Mouse (Mus musculus): ENCODE data around the gene Hepacam. TPM values are rescaled to one million over a fixed set of nuclear protein-coding genes. Genes with fewer than 3 reads are reported as not detected.
A peak's percentile ranks its signal among the peaks of the same experiment; 100 is the strongest.

Gene Hepacam
- 0.25 and 0.27 TPM in 2 replicates for polyA plus RNA-seq (2012; rRNA removed)

DNA sequence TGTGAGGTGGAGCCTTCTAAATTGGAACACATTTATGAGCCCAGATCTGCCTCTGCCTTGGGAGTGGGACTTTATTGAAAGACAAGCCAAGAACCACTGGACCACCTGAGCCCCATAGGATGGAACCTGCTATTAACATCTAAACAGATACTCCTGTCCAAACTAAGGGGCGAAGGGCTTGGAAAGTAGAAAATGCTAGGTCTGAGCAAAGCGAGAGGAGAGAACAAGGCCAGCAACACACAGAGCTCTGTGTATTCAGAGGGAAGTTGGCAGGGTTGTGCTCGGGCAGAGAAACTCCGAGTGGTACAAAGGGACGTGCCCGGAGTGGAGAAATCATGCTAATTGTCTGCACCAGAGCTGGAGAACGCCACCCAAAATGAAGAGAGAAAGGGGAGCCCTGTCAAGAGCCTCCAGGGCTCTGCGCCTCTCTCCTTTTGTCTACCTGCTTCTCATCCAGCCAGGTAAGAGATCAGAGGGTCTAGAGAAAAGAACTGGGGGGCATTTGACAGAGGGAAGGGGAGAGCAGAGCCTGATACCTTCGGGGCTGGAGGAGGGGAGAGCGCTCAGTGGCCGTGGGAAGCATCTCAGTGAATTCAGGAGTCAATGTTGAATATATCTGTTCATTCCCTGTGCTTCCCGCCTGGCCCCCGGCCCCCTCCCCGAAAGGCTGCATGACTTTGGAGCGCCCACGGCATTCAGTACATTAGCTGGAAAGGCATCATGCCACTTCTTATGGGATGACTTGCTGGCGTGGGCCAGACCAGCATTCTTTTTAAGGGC, at the start of gene Hepacam:
TSS of gene Hepacam (plus strand) at position 51 of the 780 bp plus-strand sequence.
- DNase-seq (ENCODE audit: low read depth, low spot score) = no peak
- 86% methylated on average over 17 of the region's 17 CpGs for WGBS

DNA sequence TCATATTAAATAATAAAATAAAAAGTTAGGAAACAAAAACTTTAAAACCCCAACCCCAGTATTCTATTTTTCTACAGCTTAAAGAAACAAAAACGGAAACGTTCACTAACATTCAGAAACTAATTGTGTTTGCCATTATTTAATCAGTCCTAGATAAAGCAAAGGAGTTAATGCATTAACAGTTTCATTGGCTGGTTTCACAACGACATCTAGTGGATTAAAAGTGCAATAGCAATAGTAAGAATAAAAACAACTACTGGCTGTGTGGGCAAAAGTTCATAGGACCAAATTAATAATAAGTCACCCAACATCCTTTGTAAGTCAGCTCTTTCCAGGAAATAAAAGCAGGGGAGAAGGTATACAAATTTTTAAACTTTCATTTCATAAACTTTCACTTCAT, 37.7 kb upstream of the Hepacam start:
- WGBS = 44% methylated on average over 3 of the region's 3 CpGs
- DNase-seq (ENCODE audit: low read depth, low spot score) = no peak

DNA sequence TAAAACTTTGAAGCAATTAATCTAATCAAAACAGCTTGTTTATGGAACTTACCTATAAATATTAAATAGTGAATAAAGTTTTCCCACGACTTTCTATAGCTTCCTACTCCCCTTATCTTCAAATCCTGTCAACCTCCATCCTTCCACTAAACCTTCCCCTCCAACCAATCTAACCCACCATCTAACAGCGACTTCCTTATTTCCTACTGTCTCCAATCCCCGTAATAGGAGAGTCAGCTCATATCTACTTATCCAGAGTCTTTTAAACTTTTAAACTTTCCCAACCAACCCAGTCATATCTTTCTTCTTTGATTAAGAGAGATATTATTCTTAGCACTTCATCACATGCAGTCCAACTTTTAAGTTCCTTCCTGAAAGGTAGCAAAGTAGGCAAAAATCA, 21.7 kb upstream of the Hepacam start:
- 83% methylated on average over 3 of the region's 3 CpGs for WGBS
- DNase-seq (ENCODE audit: low read depth, low spot score) = no peak

DNA sequence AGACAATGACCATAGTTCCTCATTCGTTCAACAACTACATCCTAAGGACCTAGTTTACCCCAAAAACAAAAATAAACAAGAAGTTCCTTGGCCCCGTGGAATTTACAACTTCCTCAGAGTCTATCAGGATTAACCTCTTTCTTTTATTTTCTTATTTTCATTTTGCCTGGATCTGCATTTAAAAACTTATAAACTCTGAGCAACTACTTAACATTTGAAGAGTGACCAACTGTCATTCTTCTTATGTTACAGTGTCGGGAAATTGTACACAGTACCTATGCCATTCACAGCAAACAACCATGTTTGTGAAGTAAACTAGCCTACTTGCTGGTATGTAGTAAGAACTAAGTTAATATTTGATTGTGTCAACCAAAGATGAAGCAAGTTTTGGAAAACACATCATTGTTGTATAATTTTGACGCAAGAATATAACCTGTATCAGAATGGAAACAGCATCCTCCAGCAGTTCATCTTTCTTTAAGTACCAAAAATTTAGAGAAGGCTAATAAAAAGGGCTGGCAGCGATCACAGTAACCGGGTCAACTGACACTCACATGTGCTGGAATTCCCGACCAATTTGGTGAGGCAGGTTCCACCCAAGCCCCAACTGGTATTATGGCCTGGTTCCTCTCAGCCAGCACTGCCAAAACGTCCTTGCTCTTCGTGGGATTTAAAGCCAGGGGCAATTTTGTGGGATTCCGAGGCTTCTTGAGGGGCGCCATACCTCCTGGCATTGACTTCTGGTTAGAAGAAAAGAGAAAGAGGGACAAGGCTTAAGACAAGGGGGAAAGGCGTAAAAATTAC, 19.8 kb upstream of the Hepacam start:
- no peak for DNase-seq (ENCODE audit: low read depth, low spot score)
- 8% methylated on average over 12 of the region's 12 CpGs for WGBS

DNA sequence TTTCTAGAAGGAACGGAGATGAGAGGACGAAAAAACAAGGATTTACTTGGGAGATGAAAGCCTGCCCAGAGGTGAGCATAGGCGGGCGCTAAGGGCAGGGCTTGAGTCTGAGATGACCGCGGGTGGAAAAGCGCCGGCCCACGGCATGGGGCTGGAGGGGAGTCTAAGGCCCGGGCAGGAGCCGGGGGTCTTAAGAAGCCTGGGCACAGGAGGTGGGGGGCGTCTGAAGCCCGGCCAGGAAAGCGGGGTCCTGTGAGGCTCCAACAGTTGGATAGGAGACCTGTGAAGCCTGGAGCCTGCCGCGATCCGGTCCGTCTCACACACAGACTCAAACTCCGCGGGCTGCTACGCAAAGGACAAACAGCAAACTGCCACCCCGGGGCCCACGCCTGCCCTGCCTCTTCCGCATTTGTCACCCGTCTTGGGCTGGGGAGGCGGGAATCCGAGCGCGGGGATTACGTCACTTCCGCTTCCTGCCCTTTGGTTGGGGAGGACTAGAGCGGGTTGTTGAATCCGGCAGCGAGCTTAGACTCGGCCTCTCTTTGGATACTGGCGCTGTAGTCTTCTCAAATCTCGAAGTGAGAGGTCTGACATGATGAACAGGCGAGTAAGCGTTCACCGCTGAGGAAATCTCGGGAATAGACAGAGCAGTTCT, 19.0 kb upstream of the Hepacam start, which contains the start of gene Ccdc15:
TSS of gene Ccdc15 (minus strand) at position 445 of the 655 bp plus-strand sequence.
- peak; percentile 97 for DNase-seq (ENCODE audit: low read depth, low spot score)
- WGBS = under 1% methylated on average over 41 of the region's 41 CpGs

DNA sequence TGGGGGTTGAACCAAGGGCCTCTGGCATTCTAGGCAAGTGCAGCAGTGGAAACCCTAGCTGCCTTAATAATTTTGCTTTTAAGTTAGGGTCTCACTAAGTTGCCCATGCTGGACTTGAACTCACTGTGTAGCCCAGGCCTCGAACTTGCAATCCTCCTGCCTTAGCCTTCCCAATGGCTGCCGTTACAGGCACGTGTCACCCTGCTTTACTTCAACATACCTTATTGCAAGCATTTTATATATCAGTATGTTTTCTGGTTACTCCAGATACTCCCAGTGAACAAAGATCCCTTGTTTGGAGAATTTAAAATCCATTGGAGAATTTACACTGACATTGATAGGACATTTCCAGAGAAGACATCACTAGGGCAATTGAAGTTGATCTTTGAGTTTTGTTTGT, 18.1 kb upstream of the Hepacam start:
- no peak for DNase-seq (ENCODE audit: low read depth, low spot score)

DNA sequence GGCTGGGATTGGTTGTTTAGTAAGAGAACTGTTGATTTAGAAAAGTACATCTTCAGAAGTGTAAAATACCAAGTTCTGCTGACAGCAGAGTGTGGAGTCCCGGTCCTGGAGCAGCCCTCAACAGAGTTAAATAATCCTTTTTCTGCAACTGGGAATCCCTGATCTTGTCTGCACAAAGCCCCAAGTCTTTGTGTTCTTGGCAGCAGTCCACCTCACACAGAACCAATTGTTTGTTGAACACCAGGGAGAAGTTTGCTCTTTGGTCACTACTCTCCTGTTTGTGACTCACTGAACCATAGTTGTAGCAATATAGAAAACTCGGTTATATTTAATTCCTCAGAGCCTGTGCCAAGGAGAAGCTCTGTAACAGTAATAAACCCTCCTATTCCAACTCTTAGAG, 15.9 kb upstream of the Hepacam start:
- no peak for DNase-seq (ENCODE audit: low read depth, low spot score)
- WGBS = 12% methylated on average over 2 of the region's 2 CpGs

More for the DNA sequence above, 18.1 kb upstream of the Hepacam start:
- WGBS = 90% methylated on average over 3 of the region's 3 CpGs

DNA sequence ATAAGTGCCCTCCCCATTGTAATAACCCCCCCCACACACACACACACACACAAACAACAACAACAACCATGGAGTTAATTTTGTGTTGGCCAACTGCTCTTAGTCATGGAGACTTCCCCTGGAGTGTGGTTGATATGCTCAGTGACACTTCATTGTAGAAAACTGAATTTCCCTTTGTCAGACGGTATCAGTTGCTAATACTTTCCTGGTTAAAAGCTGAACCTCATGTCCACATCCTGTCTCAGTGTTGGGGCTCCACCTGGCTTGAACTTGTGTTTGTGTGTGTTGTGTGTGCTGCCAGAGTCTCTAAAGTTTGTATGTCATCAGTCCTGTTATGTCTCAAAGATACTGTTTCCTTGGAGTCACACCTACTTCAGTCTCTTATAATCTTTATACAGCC, 12.7 kb upstream of the Hepacam start:
- WGBS = 61% methylated on average over 1 of the region's 1 CpGs
- DNase-seq (ENCODE audit: low read depth, low spot score) = no peak

DNA sequence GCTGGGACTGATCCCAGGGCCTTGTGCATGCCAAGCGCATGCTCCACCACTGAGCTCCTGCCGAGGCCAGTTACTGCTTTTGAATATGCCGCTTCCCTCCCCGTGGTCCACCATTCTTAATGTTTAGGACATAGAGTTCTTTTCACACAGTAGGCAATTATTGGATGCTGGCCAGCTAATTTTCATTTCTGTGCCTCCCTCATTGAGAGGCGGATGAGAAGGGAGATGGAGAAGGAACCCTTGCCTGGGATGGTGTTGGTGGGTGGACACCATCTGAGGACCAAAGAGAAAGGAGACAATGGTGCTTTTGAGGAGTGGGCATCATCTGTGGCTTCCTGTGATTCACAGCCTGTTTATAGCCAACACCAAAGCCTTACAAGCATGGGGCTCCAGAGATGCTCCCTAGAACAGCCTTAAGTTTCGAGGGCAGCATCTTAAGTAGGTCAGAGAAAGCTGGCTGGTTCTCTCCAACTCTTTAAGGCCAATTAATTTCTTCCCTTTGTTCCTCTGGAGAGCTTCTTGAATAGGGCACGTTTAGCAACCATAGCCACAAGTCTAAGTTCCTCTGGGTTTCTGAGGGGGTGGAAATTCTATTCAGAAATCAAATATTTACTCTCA, 8.3 kb upstream of the Hepacam start:
- DNase-seq (ENCODE audit: low read depth, low spot score) = no peak
- WGBS = 78% methylated on average over 7 of the region's 7 CpGs

DNA sequence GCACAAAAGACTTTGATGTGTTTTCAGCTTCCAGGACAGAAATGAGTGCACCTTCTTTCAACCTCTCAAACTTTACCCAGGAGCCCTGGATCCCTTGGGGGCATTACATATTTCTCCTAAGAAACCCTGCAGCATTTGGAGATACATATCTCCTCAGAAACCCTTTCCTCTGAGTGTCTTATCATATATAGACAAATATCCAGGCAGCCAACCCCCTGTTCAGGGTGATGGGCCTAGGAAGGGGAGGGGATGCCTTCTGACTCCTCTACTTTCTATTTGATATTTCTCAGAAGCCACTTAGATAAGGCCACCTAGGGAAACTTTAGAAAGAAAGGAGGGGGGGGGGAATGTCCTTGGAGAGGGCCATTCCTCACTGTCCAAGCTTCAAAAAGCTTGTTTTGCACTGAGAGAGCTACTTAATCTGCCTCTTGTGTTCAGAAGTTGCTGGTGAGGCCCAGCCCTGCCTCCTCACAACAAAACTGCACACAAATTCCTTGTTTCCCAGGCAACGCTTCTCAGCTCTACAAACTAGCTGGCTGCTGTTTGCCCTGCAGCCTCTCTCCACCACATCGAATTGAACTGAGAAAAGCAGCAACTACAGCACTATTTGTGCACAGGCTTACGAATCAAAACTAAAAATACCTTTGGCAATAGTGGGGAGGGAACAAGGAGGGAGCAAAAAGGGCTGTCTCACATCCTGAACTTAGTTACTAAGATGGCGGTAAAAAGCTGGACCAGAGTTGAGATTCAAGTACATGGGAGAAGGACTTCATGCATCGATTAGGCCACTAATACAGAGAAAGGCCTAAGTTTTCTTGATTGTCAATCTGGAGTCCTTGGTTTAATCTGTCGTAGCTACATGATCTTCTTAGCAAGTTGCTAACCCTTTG, 7.6 kb upstream of the Hepacam start:
- DNase-seq (ENCODE audit: low read depth, low spot score) = no peak
- WGBS = 64% methylated on average over 6 of the region's 6 CpGs

DNA sequence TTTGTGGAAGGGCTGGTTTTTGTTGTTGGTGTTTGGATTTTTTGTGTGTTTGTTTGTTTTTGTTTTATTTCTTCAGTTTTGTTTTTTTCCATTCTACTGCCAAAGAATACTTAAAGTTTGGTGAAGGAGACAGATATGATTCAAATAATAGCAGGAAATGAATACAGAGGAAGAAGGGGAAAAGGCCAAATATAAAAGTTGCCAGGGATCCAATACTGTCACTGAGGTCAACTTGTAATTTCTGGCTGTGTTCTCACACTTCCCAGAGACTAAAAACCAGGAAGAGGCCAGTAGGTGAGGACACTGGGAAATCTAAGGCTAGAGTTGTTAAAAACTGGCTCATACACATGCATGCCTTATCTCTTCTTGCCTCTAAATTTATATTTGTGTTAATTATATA, 5.1 kb upstream of the Hepacam start:
- no peak for DNase-seq (ENCODE audit: low read depth, low spot score)

DNA sequence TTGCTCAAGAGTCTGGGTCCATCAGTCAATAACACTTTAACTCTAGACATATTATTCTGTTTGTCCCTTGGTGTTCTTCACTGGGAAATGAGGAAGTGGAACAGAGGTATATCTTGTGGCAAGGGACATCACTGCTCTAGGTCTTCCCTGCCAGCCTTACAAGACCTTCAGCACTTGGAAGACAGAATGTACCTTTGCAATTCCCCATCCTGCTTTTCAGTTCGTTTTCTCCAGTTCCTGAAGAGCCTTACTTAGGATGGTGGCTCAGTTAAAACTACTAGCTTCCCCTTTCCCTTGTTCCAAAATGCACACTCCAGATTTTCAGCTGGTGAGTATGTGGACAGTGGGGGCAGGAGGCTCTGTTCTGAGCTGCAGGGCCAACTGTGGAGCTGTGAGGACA, 4.3 kb upstream of the Hepacam start:
- 70% methylated on average over 1 of the region's 1 CpGs for WGBS
- no peak for DNase-seq (ENCODE audit: low read depth, low spot score)

DNA sequence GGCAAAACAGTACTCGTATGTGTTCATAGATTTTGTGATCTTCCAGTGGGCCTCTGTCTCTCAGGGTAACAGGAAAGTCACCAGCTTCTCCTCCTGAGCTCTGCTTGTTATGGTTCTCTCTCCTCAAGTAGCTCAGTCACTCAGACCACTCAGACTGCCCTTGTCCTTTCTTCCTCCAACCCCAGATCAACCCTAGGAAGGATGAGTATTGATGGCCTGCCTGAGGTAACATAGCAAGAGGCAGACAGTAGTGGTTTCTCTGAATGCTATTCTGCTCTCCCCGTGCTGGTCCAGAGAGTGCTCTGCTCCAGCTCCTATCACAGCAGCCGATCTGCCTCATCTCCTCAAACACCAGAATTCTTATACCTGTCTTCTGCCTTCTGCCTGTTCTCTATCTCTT, 3.6 kb upstream of the Hepacam start:
- WGBS = 78% methylated on average over 3 of the region's 3 CpGs

DNA sequence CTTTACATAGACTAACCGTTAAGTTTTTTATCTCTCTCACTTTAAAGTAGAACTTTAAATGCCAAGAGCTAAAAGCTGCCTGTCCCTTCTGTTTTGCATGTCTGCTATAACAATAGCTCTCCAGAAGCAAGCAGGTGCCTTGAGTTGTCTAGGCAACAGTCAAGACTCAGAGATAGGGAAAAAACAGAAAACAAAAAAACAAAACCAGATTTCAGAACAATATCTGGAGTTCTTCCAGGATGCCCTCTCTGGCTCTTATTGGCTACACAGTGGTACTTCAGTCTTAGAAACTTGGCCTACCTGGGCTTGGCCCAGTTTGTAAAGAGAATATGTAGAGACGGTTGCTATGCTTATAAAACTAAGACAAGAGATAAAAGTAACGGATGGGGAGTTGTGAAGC, 2.8 kb upstream of the Hepacam start:
- no peak for DNase-seq (ENCODE audit: low read depth, low spot score)

More for the DNA sequence above, 3.6 kb upstream of the Hepacam start:
- DNase-seq (ENCODE audit: low read depth, low spot score) = no peak

DNA sequence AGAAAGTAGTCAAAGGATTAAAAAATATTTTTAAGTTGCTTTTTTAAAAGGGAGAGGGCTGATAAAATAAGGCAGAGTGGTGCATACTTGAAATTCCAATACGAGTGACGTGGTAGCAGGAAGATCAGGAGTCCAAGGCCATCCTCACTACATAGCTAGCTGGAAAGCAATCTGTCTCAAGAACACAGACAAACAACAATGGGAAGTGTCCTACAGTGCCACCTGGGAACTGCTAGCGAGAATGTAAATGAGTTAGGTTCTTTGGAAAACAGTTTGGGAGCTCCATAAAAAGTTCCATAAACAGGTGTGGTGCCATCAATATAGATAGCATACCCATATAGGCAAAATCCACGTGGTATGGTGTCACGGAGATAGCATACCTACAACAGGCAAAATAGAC, 1.4 kb upstream of the Hepacam start:
- WGBS = 22% methylated on average over 5 of the region's 5 CpGs
- DNase-seq (ENCODE audit: low read depth, low spot score) = peak; percentile 71

More for the DNA sequence above, 2.8 kb upstream of the Hepacam start:
- 54% methylated on average over 3 of the region's 3 CpGs for WGBS

DNA sequence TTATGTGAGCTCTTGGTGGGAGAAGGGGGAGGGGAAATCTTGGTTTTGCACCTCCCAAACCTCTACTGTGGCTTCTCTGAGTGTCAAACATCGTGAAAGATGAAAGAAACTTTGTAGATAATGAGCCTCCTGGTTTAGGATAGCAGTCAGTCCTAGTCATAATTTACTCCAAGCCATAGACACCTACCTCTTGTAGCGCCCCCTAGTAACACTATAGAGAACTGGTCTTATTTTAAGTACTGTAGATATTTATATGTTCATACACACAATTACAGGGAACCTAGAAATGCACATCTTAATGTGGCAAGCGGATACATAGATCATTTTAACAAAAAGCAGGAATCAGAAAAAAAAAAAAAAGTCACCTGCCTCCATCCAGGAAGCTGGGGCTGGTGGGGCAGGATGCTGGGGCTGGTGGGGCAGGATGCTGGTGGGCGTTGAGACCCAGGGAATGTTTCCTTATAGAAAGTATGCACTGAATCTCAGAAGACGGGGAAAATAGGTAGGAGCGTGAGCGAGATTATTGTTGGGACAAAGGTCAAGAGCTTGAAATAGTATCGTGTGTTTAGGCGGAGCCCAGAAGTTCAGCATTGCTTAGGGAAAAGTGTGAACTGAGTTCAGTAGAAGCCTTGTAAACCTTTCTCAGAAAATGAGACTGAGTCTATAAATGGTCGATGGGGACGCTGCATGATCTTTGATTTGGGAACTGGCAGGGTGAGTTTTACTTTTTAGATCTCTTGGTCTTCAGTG, 1.1 kb downstream of the Hepacam start:
- DNase-seq (ENCODE audit: low read depth, low spot score) = peak; percentile 70
- 30% methylated on average over 11 of the region's 11 CpGs for WGBS

DNA sequence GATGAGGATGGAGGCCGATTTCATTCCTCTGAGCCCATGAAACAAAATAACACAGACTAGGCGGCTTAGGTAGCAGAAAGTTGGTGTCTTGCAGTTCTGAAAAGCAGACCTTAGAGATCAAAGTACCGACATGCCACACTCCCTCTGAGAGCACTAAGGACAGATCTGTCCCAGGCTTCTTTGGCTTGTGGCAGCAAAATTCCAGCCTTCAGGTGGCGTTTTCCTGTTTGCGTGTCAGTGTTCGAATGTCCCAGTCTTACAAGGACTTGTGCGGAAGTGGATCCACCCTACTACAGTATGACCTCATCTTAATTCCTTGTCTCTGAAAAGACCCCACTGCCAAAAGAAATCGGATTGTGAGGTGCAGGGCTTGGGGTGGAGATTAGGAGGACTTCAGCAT, 1.7 kb downstream of the Hepacam start:
- WGBS = 30% methylated on average over 8 of the region's 8 CpGs
- DNase-seq (ENCODE audit: low read depth, low spot score) = no peak

DNA sequence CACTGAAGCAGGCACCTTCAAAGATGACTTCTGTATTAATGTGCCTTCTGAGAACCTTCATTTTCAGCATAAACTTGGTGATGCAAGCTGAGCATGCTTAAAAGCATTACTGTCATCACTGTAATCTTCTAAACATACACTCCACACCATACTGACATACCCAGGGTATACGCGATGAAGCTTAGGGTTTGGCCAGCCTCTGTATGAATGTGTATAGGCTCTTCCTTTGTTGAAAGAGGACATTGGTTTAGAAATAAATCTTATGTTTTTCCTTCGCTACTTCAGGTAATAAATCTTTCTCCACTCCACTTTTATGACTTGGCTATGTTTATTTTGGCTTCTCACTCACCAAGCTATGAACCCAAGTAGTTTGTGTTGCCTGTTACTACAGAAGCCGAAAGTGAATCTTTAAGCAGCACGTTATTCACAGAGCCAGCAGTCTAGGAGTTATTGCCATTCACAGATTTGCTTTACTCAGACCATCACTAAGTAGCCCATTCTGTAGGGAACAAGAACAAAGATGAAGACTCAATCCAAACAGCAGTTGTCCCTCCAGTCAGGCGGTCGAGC, 4.2 kb downstream of the Hepacam start:
- 24% methylated on average over 7 of the region's 7 CpGs for WGBS
- no peak for DNase-seq (ENCODE audit: low read depth, low spot score)
